Mouse (Mus musculus) intestine, postnatal 0 days (tissue): ENCODE measurements at regions not wholly inside any gene's neighbourhood (a gene's known extent, or its start where the extent isn't known, plus 50 kb on each side); places are given as distances from the start of the nearest gene placed in this dataset.

ENCODE experiments used
- ATAC-seq: fragments of 200-750 bp; cut with Nextera tagmentation; 2 replicates; pipeline ENCODE4 v1.8.0; 2017; ENCODE audit warnings: mild to moderate bottlenecking, moderate TSS enrichment, moderate library complexity
- H3K27ac ChIP-seq: fragments of 300-500 bp; sonication (generic); 2 replicates; pipeline ENCODE4 v1.5.1; 2014; ENCODE audit warnings: mild to moderate bottlenecking, low read depth, low read length, moderate library complexity
- H3K27me3 ChIP-seq: fragments of 300-500 bp; sonication (generic); replicated peaks from 2 replicates; pipeline ENCODE4 v1.6.1; 2014; ENCODE audit warnings: low read length, mixed read lengths; ENCODE audit not compliant: control insufficient read depth, insufficient read depth
- H3K36me3 ChIP-seq: fragments of 300-500 bp; sonication (generic); 2 replicates; pipeline ENCODE4 v1.6.1; 2014; ENCODE audit warnings: mild to moderate bottlenecking, moderate library complexity; ENCODE audit not compliant: control insufficient read depth, insufficient read depth
- H3K4me1 ChIP-seq: fragments of 300-500 bp; sonication (generic); replicated peaks from 2 replicates; pipeline ENCODE4 v1.6.1; 2014; ENCODE audit warnings: antibody characterized with exemption, low read length, mixed read lengths; ENCODE audit not compliant: control insufficient read depth, insufficient read depth
- H3K4me2 ChIP-seq: fragments of 300-500 bp; sonication (generic); replicated peaks from 2 replicates; pipeline ENCODE4 v1.6.1; 2014; ENCODE audit warnings: low read depth, mild to moderate bottlenecking, moderate library complexity
- H3K4me3 ChIP-seq: fragments of 300-500 bp; sonication (generic); 2 replicates; pipeline ENCODE4 v1.5.1; 2014; ENCODE audit warnings: low read depth, low read length
- H3K9ac ChIP-seq: fragments of 300-500 bp; sonication (generic); 2 replicates; pipeline ENCODE4 v1.6.1; 2014; ENCODE audit warnings: mild to moderate bottlenecking, low read depth, low read length
- H3K9me3 ChIP-seq: fragments of 300-500 bp; sonication (generic); 2 replicates; pipeline ENCODE4 v1.6.1; 2016; ENCODE audit warnings: mixed run types; ENCODE audit not compliant: control insufficient read depth
- CTCF ChIP-seq: sonication (generic); IDR thresholded peaks from 2 replicates; pipeline ENCODE4 v1.5.1; 2016; ENCODE audit warnings: low read depth, mild to moderate bottlenecking, control low read depth, antibody characterized with exemption, moderate library complexity
- WGBS: fragments of 180-500 bp; shearing (Covaris S2); extraction: QIAGEN DNeasy Blood & Tissue Kit; methylation state at CpG from one replicate; pipeline ENCODE4 v1.1.7; 2014; 5-methylcytosine and 5-hydroxymethylcytosine counted together

- Histone ChIP-seq H3K36me3 (no peaks in the 10 kb centered on the region), H3K27ac (no peak overlapping the region), H3K9ac (no peak overlapping the region), H3K4me3 (no peak overlapping the region), H3K4me2 (no peak overlapping the region; the same call in 1 of the 2 replicates), H3K4me1 (no peaks in the 10 kb centered on the region), H3K27me3 (no peaks in the 10 kb centered on the region), H3K9me3 (no peaks in the 10 kb centered on the region)
- 22% methylated on average over 6 of the region's 6 CpGs for WGBS
- TF ChIP-seq CTCF: 0 out of 2 replicates have a peak, but pooled peaks have one; percentile 34
- no peak for ATAC-seq
Observed at GRCm38 (mm10) chr8:89685696-89686095, 641.7 kb upstream of the Sall1 start.

GRCm38 (mm10) chr8:89680937-89681336 is 637.0 kb upstream of the Sall1 start:
- Histone ChIP-seq H3K9ac (no peak overlapping the region), H3K27me3 (no peaks in the 10 kb centered on the region), H3K4me1 (no peaks in the 10 kb centered on the region), H3K4me3 (no peak overlapping the region), H3K4me2 (no peak overlapping the region), H3K27ac (no peak overlapping the region), H3K36me3 (no peaks in the 10 kb centered on the region), H3K9me3 (no peaks in the 10 kb centered on the region)
- no peak for TF ChIP-seq CTCF
- ATAC-seq: no peak
- 79% methylated on average over 4 of the region's 4 CpGs for WGBS

GRCm38 (mm10) chr8:89680341-89680740 is 636.4 kb upstream of the Sall1 start:
- WGBS: 77% methylated on average over 5 of the region's 5 CpGs
- Histone ChIP-seq H3K27me3 (no peaks in the 10 kb centered on the region), H3K4me1 (no peaks in the 10 kb centered on the region), H3K9me3 (no peaks in the 10 kb centered on the region), H3K9ac (no peak overlapping the region), H3K27ac (no peak overlapping the region), H3K36me3 (no peaks in the 10 kb centered on the region), H3K4me3 (no peak overlapping the region), H3K4me2 (no peak overlapping the region)
- no peak for ATAC-seq
- no peak for TF ChIP-seq CTCF

- Histone ChIP-seq H3K9ac (no peak overlapping the region), H3K4me2 (no peak overlapping the region), H3K4me3 (no peak overlapping the region), H3K4me1 (no peaks in the 10 kb centered on the region), H3K27ac (no peak overlapping the region), H3K27me3 (no peaks in the 10 kb centered on the region), H3K9me3 (no peaks in the 10 kb centered on the region), H3K36me3 (no peaks in the 10 kb centered on the region)
- no peak for TF ChIP-seq CTCF
- ATAC-seq: no peak
- 84% methylated on average over 4 of the region's 4 CpGs for WGBS
Observed at GRCm38 (mm10) chr8:89679551-89679950, 635.6 kb upstream of the Sall1 start.

- no peak overlapping the region for H3K4me3 ChIP-seq
- TF ChIP-seq CTCF: no peak
- no peaks in the 10 kb centered on the region for H3K36me3 ChIP-seq
- no peak overlapping the region for H3K9ac ChIP-seq
- H3K4me2 ChIP-seq: no peak overlapping the region
- H3K4me1 ChIP-seq: no peaks in the 10 kb centered on the region
- no peaks in the 10 kb centered on the region for H3K9me3 ChIP-seq
- ATAC-seq: no peak
- WGBS: 88% methylated on average over 5 of the region's 5 CpGs
- no peak overlapping the region for H3K27ac ChIP-seq
- H3K27me3 ChIP-seq: no peaks in the 10 kb centered on the region
Observed at GRCm38 (mm10) chr8:89677266-89677665, 633.3 kb upstream of the Sall1 start.

GRCm38 (mm10) chr8:89673911-89674310 is 629.9 kb upstream of the Sall1 start:
- H3K4me2 ChIP-seq: no peak overlapping the region
- ATAC-seq: no peak
- H3K4me1 ChIP-seq: no peaks in the 10 kb centered on the region
- no peak for TF ChIP-seq CTCF
- 83% methylated on average over 4 of the region's 4 CpGs for WGBS
- H3K9me3 ChIP-seq: no peaks in the 10 kb centered on the region
- H3K27me3 ChIP-seq: no peaks in the 10 kb centered on the region
- H3K9ac ChIP-seq: no peak overlapping the region
- no peak overlapping the region for H3K4me3 ChIP-seq
- no peaks in the 10 kb centered on the region for H3K36me3 ChIP-seq
- no peak overlapping the region for H3K27ac ChIP-seq

- no peak overlapping the region for H3K4me2 ChIP-seq
- WGBS: 88% methylated on average over 5 of the region's 5 CpGs
- H3K27ac ChIP-seq: no peak overlapping the region
- no peak for ATAC-seq
- no peaks in the 10 kb centered on the region for H3K27me3 ChIP-seq
- no peak overlapping the region for H3K9ac ChIP-seq
- no peak overlapping the region for H3K4me3 ChIP-seq
- no peaks in the 10 kb centered on the region for H3K36me3 ChIP-seq
- no peaks in the 10 kb centered on the region for H3K4me1 ChIP-seq
- H3K9me3 ChIP-seq: no peaks in the 10 kb centered on the region
- no peak for TF ChIP-seq CTCF
Observed at GRCm38 (mm10) chr8:89672631-89673030, 628.7 kb upstream of the Sall1 start.
